In genomic region chr4:49057916-49058315, GRCm38 (mm10) we compare ENCODE assay signal across 16 mouse cellular contexts. TPM values are rescaled to one million over a fixed set of nuclear protein-coding genes. Genes with fewer than 3 reads are reported as not detected.
DNase-seq lines count a peak whose midpoint lies in the region; ATAC-seq lines count a peak whose summit lies in the region.
"Had no signal": no experiment of that assay in that cellular context is flagged by ENCODE, and none has a peak within 500 bp of the region (broad histone marks: within the 10 kb centered on the region; RNA-seq: fewer than 3 reads in every experiment).

No protein-coding gene starts in this region.

- H3K9me3 ChIP-seq in forebrain, embryonic 14.5 days (replicated peaks; ENCODE audit: control insufficient read depth, low read length) = no peaks in the 10 kb centered on the region
- no peaks in the 10 kb centered on the region for H3K9me3 ChIP-seq in forebrain, embryonic 16.5 days (ENCODE audit: control insufficient read depth, low read length)
- H3K9me3 ChIP-seq in lung, embryonic 15.5 days = no peaks in the 10 kb centered on the region
- no peaks in the 10 kb centered on the region for H3K9me3 ChIP-seq in limb, embryonic 13.5 days

- no peak overlapping the region for H3K9ac ChIP-seq in forebrain, embryonic 14.5 days (ENCODE audit: low read length)
- H3K9ac ChIP-seq in forebrain, embryonic 16.5 days (replicated peaks; ENCODE audit: low read depth, low read length) = no peak overlapping the region
- H3K9ac ChIP-seq in lung, embryonic 15.5 days = no peak overlapping the region
- no peak overlapping the region for H3K9ac ChIP-seq in limb, embryonic 13.5 days

- intact Hi-C loops in heart, postnatal 25 days (cut with DNase I) = no loop called here

- no peak for ATAC-seq in forebrain, embryonic 14.5 days
- no peak for ATAC-seq in forebrain, embryonic 16.5 days
- no peak for ATAC-seq in lung, embryonic 15.5 days (ENCODE audit: borderline replicate concordance, extremely low read depth, low FRiP score, low TSS enrichment)
- no peak for ATAC-seq in limb, embryonic 13.5 days (ENCODE audit: low FRiP score, low read depth)

- no peak for DNase-seq in forebrain, embryonic 14.5 days (ENCODE audit: low spot score)
- DNase-seq in lung, postnatal 10 days = no peak
- DNase-seq in retina, postnatal 1 day = peak; percentile 90
- no peak for DNase-seq in heart, postnatal 25 days (ENCODE audit: low spot score)
- DNase-seq in testis, postnatal 14 days (ENCODE audit: low spot score) = no peak
- DNase-seq: adrenal gland, postnatal 10 days; gastrocnemius, postnatal 25 days; lung, postnatal 14 days; thymus, adult 18-20 months had no signal

- peak overlapping the region; percentile 76; the same call in 1 of the 2 replicates for H3K4me2 ChIP-seq in forebrain, embryonic 14.5 days (ENCODE audit: low read length)
- no peak overlapping the region for H3K4me2 ChIP-seq in forebrain, embryonic 16.5 days (ENCODE audit: low read length)
- H3K4me2 ChIP-seq in lung, embryonic 15.5 days = peak overlapping the region; percentile 99
- peak overlapping the region; percentile 99 for H3K4me2 ChIP-seq in limb, embryonic 13.5 days (replicated peaks)

- 22% methylated on average over 2 of the region's 2 CpGs for WGBS in forebrain, embryonic 14.5 days
- WGBS in forebrain, embryonic 16.5 days = 22% methylated on average over 2 of the region's 2 CpGs
- 21% methylated on average over 2 of the region's 2 CpGs for WGBS in lung, embryonic 15.5 days
- 27% methylated on average over 2 of the region's 2 CpGs for WGBS in limb, embryonic 13.5 days

- H3K27ac ChIP-seq in forebrain, embryonic 14.5 days (ENCODE audit: low read depth, low read length) = no peak overlapping the region
- no peak overlapping the region for H3K27ac ChIP-seq in forebrain, embryonic 16.5 days (ENCODE audit: low read length)
- no peak overlapping the region for H3K27ac ChIP-seq in lung, embryonic 15.5 days
- no peak overlapping the region for H3K27ac ChIP-seq in limb, embryonic 13.5 days
- H3K27ac ChIP-seq: layer of hippocampus, adult 2 months had no signal

- peaks cover 20% of the 10 kb centered on the region for H3K4me1 ChIP-seq in forebrain, embryonic 14.5 days (ENCODE audit: control insufficient read depth, insufficient read depth, low read length)
- H3K4me1 ChIP-seq in forebrain, embryonic 16.5 days (replicated peaks; ENCODE audit: control insufficient read depth, insufficient read depth, low read length) = peaks cover 30% of the 10 kb centered on the region
- H3K4me1 ChIP-seq in lung, embryonic 15.5 days = peaks cover 14% of the 10 kb centered on the region
- peaks cover 14% of the 10 kb centered on the region for H3K4me1 ChIP-seq in limb, embryonic 13.5 days

- no peaks in the 10 kb centered on the region for H3K27me3 ChIP-seq in forebrain, embryonic 14.5 days (replicated peaks; ENCODE audit: control insufficient read depth, insufficient read depth, low read length)
- no peaks in the 10 kb centered on the region for H3K27me3 ChIP-seq in forebrain, embryonic 16.5 days (replicated peaks; ENCODE audit: control insufficient read depth, insufficient read depth, low read length)
- H3K27me3 ChIP-seq in lung, embryonic 15.5 days = peaks cover 29% of the 10 kb centered on the region
- H3K27me3 ChIP-seq in limb, embryonic 13.5 days = peaks cover 36% of the 10 kb centered on the region

- no peaks in the 10 kb centered on the region for H3K36me3 ChIP-seq in forebrain, embryonic 14.5 days (ENCODE audit: control insufficient read depth, insufficient read depth, low read length)
- H3K36me3 ChIP-seq in forebrain, embryonic 16.5 days (ENCODE audit: control insufficient read depth, insufficient read depth) = no peaks in the 10 kb centered on the region
- no peaks in the 10 kb centered on the region for H3K36me3 ChIP-seq in lung, embryonic 15.5 days
- H3K36me3 ChIP-seq in limb, embryonic 13.5 days = no peaks in the 10 kb centered on the region

- no peak overlapping the region for H3K4me3 ChIP-seq in forebrain, embryonic 14.5 days (ENCODE audit: low read depth, low read length)
- H3K4me3 ChIP-seq in forebrain, embryonic 16.5 days (replicated peaks; ENCODE audit: low read length) = no peak overlapping the region
- no peak overlapping the region for H3K4me3 ChIP-seq in lung, embryonic 15.5 days
- peak overlapping the region; percentile 62; the same call in 1 of the 2 replicates for H3K4me3 ChIP-seq in limb, embryonic 13.5 days

RNA-seq across cellular contexts. Expression of gene Plppr1, which starts 1.2 kb away (rescaled TPM):
- polyA plus RNA-seq in forebrain, embryonic 14.5 days (2014; fragmentation: Nextera tagmentation; extraction: Ambion mirVana) = 41.7 and 52.0 TPM in 2 replicates
- 59.8 and 60.2 TPM in 2 replicates for polyA plus RNA-seq in forebrain, embryonic 16.5 days (2015; fragmentation: Nextera tagmentation; extraction: Ambion mirVana)
- polyA plus RNA-seq in lung, embryonic 15.5 days (2015; fragmentation: Nextera tagmentation; extraction: Ambion mirVana) = 1.1 TPM in 2 replicates
- polyA plus RNA-seq in limb, embryonic 13.5 days (2015; fragmentation: Nextera tagmentation; extraction: Ambion mirVana) = 3.7 and 3.9 TPM in 2 replicates
- total RNA-seq in heart, postnatal 25 days (2021) = under 1 TPM in 1 of 2 experiments, not detected in 1; 0.14 TPM
- total RNA-seq: common myeloid progenitor, adult 5-6 weeks; gastrocnemius, postnatal 25 days; monocyte, adult 5-6 weeks had no signal
- polyA plus RNA-seq: liver, adult 2 months had no signal
